Mouse (Mus musculus): ENCODE results near the gene Rab25. TPM values are rescaled to one million over a fixed set of nuclear protein-coding genes. Genes with fewer than 3 reads are reported as not detected.
A peak's percentile ranks its signal among the peaks of the same experiment; 100 is the strongest.

The Rab25 gene
- total and polyA plus RNA-seq, 3 experiments, result 0.67 to 1.6 TPM; not detected in 1

DNA sequence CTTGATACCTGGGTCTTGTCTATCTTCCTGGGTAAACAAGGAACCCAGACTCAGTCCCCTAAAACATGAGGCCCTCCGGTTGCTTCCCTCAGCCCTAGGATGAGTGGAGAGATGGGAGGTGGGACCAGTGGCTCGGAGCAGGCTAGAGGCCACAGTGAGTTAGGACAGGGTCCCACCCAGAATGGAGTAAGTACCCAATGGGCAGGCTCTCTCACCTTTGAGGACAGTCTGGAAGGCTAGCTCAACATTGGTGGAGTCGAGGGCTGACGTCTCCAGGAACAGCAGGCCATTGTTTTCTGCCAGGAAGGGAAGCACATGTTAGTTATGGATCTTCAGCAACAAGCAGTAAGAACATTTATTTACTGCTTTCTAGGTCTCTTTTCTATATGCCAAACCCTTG lies 5.6 kb downstream of the Rab25 start:
- Histone ChIP-seq H3K36me3 (replicated peaks) (peaks cover 54% of the 10 kb centered on the region), H3K27me3 (ENCODE audit: insufficient read depth, low read length) (no peaks in the 10 kb centered on the region; the same call in 1 of the 2 replicates), H3K4me1 (ENCODE audit: insufficient read depth, low read depth, low read length) (peaks cover 68% of the 10 kb centered on the region), H3K4me3 (ENCODE audit: low read depth, low read length) (no peak overlapping the region), H3K9me3 (replicated peaks) (no peaks in the 10 kb centered on the region)
- TF ChIP-seq POLR2AphosphoS5 (IDR thresholded peaks at IDR 0.05; ENCODE audit: insufficient replicate concordance, low read depth, low read length) (no peak), CTCF (IDR thresholded peaks at IDR 0.05; ENCODE audit: low read depth, low read length) (no peak), TAL1 (conservative IDR thresholded peaks at IDR 0.05; ENCODE audit: low read depth, low read length) (no peak), GATA2 (IDR thresholded peaks at IDR 0.05; ENCODE audit: borderline replicate concordance, low read depth, low read length) (no peak), GATA1 (IDR thresholded peaks at IDR 0.05; ENCODE audit: borderline replicate concordance, low read length) (no peak)
- no peak for ATAC-seq (ENCODE audit: extremely low read depth, insufficient number of reproducible peaks, low FRiP score, poor library complexity, severe bottlenecking)
- DNase-seq (ENCODE audit: low spot score), result no peak

GRCm38 (mm10) chr3:88541622-88542401 lies 6.3 kb downstream of the Rab25 start:
- Histone ChIP-seq H3K36me3 (replicated peaks) (peaks cover 54% of the 10 kb centered on the region), H3K4me1 (ENCODE audit: insufficient read depth, low read depth, low read length) (peaks cover 69% of the 10 kb centered on the region), H3K4me3 (ENCODE audit: low read depth, low read length) (no peak overlapping the region), H3K9me3 (replicated peaks) (no peaks in the 10 kb centered on the region), H3K27me3 (ENCODE audit: insufficient read depth, low read length) (no peaks in the 10 kb centered on the region; the same call in 1 of the 2 replicates)
- ATAC-seq (ENCODE audit: extremely low read depth, insufficient number of reproducible peaks, low FRiP score, poor library complexity, severe bottlenecking) (no peak), DNase-seq (ENCODE audit: low spot score) (no peak)
- no peak for TF ChIP-seq GATA2 (IDR thresholded peaks at IDR 0.05; ENCODE audit: borderline replicate concordance, low read depth, low read length)
- no peak for TF ChIP-seq POLR2AphosphoS5 (IDR thresholded peaks at IDR 0.05; ENCODE audit: insufficient replicate concordance, low read depth, low read length)
- TF ChIP-seq CTCF (IDR thresholded peaks at IDR 0.05; ENCODE audit: low read depth, low read length), result no peak
- no peak for TF ChIP-seq GATA1 (IDR thresholded peaks at IDR 0.05; ENCODE audit: borderline replicate concordance, low read length)
- TF ChIP-seq TAL1 (conservative IDR thresholded peaks at IDR 0.05; ENCODE audit: low read depth, low read length), result no peak

- H3K4me1 ChIP-seq (ENCODE audit: insufficient read depth, low read depth, low read length), result peaks cover 78% of the 10 kb centered on the region
- H3K4me3 ChIP-seq (ENCODE audit: low read depth, low read length), result no peak overlapping the region
- H3K27me3 ChIP-seq (ENCODE audit: insufficient read depth, low read length), result no peaks in the 10 kb centered on the region; the same call in 1 of the 2 replicates
- TF ChIP-seq POLR2AphosphoS5 (IDR thresholded peaks at IDR 0.05; ENCODE audit: insufficient replicate concordance, low read depth, low read length) (no peak), GATA1 (IDR thresholded peaks at IDR 0.05; ENCODE audit: borderline replicate concordance, low read length) (no peak), CTCF (IDR thresholded peaks at IDR 0.05; ENCODE audit: low read depth, low read length) (no peak)
- H3K36me3 ChIP-seq (replicated peaks), result peaks cover 54% of the 10 kb centered on the region
- ATAC-seq (ENCODE audit: extremely low read depth, insufficient number of reproducible peaks, low FRiP score, poor library complexity, severe bottlenecking), result no peak
- no peak for DNase-seq (ENCODE audit: low spot score)
- no peaks in the 10 kb centered on the region for H3K9me3 ChIP-seq (replicated peaks)
Observed at GRCm38 (mm10) chr3:88540085-88540484, 8.0 kb downstream of the Rab25 start.

DNA sequence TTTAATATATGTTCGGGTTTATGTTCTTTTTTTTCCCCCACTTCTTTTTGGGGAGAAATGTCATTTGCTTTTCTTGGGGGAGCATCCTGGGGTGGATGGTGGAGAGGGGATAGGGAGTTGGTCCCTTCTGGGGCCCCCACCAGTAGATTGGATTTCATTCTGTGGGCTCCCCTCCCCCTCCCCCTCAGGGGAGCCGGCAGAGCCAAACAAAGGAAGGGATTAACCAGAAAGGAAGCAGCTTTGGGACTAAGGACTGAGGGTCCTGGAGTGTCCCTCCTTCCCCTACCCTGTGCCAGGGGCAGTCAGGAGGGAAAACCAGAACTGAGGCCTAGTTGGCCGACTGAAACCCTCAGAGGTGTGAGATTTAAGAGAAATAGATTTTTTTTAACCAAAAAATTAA lies 8.7 kb downstream of the Rab25 start:
- H3K27me3 ChIP-seq (ENCODE audit: insufficient read depth, low read length), result no peaks in the 10 kb centered on the region
- DNase-seq (ENCODE audit: low spot score), result no peak
- no peak overlapping the region for H3K4me3 ChIP-seq (ENCODE audit: low read depth, low read length)
- H3K4me1 ChIP-seq (ENCODE audit: insufficient read depth, low read depth, low read length), result peaks cover 76% of the 10 kb centered on the region
- TF ChIP-seq GATA2 (IDR thresholded peaks at IDR 0.05; ENCODE audit: borderline replicate concordance, low read depth, low read length), result no peak
- no peak for TF ChIP-seq GATA1 (IDR thresholded peaks at IDR 0.05; ENCODE audit: borderline replicate concordance, low read length)
- TF ChIP-seq CTCF (IDR thresholded peaks at IDR 0.05; ENCODE audit: low read depth, low read length), result no peak
- no peak for TF ChIP-seq POLR2AphosphoS5 (IDR thresholded peaks at IDR 0.05; ENCODE audit: insufficient replicate concordance, low read depth, low read length)
- TF ChIP-seq TAL1 (conservative IDR thresholded peaks at IDR 0.05; ENCODE audit: low read depth, low read length), result no peak
- ATAC-seq (ENCODE audit: extremely low read depth, insufficient number of reproducible peaks, low FRiP score, poor library complexity, severe bottlenecking), result no peak
- no peaks in the 10 kb centered on the region for H3K9me3 ChIP-seq (replicated peaks)
- H3K36me3 ChIP-seq (replicated peaks), result peaks cover 55% of the 10 kb centered on the region

DNA sequence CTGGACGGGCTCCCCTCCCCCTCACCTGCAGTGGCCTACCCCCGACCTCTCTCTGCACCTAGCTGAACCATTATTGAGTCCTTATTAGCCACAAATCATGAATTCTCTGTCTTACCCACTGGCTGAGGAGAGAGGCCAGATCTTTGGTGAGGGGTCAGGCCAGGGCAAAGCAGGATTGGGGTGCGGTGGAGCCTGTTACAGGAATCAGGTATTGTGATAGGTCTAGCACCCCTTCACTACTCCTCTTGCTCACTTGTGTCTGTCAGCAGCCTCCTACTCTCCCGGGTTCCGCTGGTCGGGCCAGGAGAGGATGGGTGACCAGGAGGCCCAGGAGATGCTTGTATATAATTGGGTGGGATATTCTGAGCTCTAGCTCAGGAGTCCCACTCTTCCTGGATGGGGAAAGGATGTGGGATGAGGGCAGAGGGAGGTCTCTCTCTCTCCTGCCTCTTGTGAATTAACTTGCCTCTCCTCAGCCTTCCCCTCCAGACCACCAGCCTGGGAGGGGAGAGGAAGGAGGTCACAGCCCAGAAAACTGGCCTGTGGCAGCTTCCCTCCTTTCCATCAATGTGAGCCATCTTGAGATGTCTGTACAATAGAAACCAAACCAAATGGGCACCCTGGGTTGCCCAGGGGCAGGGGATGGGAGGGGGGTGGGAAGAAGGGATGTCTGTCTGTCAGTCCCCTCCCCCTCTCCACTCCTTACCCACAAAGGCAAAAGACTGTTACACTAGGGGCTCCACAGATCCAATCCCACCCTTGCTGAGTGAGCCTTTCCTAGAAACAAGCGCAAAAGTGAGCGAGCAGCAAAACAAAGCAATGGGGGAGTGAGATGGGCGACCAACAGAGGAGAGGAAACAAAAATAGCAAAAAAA lies 9.6 kb downstream of the Rab25 start:
- TF ChIP-seq TAL1 (conservative IDR thresholded peaks at IDR 0.05; ENCODE audit: low read depth, low read length) (no peak), POLR2AphosphoS5 (IDR thresholded peaks at IDR 0.05; ENCODE audit: insufficient replicate concordance, low read depth, low read length) (no peak), GATA2 (IDR thresholded peaks at IDR 0.05; ENCODE audit: borderline replicate concordance, low read depth, low read length) (no peak), GATA1 (IDR thresholded peaks at IDR 0.05; ENCODE audit: borderline replicate concordance, low read length) (no peak), CTCF (IDR thresholded peaks at IDR 0.05; ENCODE audit: low read depth, low read length) (no peak)
- no peaks in the 10 kb centered on the region for H3K27me3 ChIP-seq (ENCODE audit: insufficient read depth, low read length)
- H3K9me3 ChIP-seq (replicated peaks), result no peaks in the 10 kb centered on the region
- peaks cover 55% of the 10 kb centered on the region for H3K36me3 ChIP-seq (replicated peaks)
- no peak overlapping the region for H3K4me3 ChIP-seq (ENCODE audit: low read depth, low read length)
- ATAC-seq (ENCODE audit: extremely low read depth, insufficient number of reproducible peaks, low FRiP score, poor library complexity, severe bottlenecking) (no peak), DNase-seq (ENCODE audit: low spot score) (no peak)
- H3K4me1 ChIP-seq (ENCODE audit: insufficient read depth, low read depth, low read length), result peaks cover 75% of the 10 kb centered on the region

GRCm38 (mm10) chr3:88537146-88537545 lies 11.0 kb downstream of the Rab25 start:
- Histone ChIP-seq H3K9me3 (replicated peaks) (no peaks in the 10 kb centered on the region), H3K27me3 (ENCODE audit: insufficient read depth, low read length) (peaks cover 3% of the 10 kb centered on the region; the same call in 1 of the 2 replicates), H3K4me3 (ENCODE audit: low read depth, low read length) (peak overlapping the region; percentile 76), H3K4me1 (ENCODE audit: insufficient read depth, low read depth, low read length) (peaks cover 78% of the 10 kb centered on the region), H3K36me3 (replicated peaks) (peaks cover 47% of the 10 kb centered on the region)
- DNase-seq (ENCODE audit: low spot score) (no peak), ATAC-seq (ENCODE audit: extremely low read depth, insufficient number of reproducible peaks, low FRiP score, poor library complexity, severe bottlenecking) (no peak)
- TF ChIP-seq GATA1 (IDR thresholded peaks at IDR 0.05; ENCODE audit: borderline replicate concordance, low read length), result no peak
- TF ChIP-seq POLR2AphosphoS5 (IDR thresholded peaks at IDR 0.05; ENCODE audit: insufficient replicate concordance, low read depth, low read length), result no peak
- TF ChIP-seq CTCF (IDR thresholded peaks at IDR 0.05; ENCODE audit: low read depth, low read length), result no peak
- TF ChIP-seq GATA2 (IDR thresholded peaks at IDR 0.05; ENCODE audit: borderline replicate concordance, low read depth, low read length), result no peak
- no peak for TF ChIP-seq TAL1 (conservative IDR thresholded peaks at IDR 0.05; ENCODE audit: low read depth, low read length)
